Mouse (Mus musculus) ES-E14 (cell line): ENCODE measurements at regions not wholly inside any gene's neighbourhood (a gene's known extent, or its start where the extent isn't known, plus 50 kb on each side); places are given as distances from the start of the nearest gene placed in this dataset.

Experiments
- CHD2 ChIP-seq: IDR thresholded peaks from 2 replicates; pipeline ENCODE4 v1.6.1; 2014; ENCODE audit warnings: mild to moderate bottlenecking, low read depth, low read length, inconsistent platforms
- HCFC1 ChIP-seq: IDR thresholded peaks from 2 replicates; pipeline ENCODE4 v1.6.1; 2012; ENCODE audit warnings: low read length, inconsistent platforms, borderline replicate concordance; ENCODE audit not compliant: insufficient read depth
- MAFK ChIP-seq: IDR thresholded peaks from 2 replicates; pipeline ENCODE4 v1.6.1; 2014; ENCODE audit warnings: mild to moderate bottlenecking, low read depth, low read length, inconsistent platforms; ENCODE audit not compliant: insufficient read depth

DNA sequence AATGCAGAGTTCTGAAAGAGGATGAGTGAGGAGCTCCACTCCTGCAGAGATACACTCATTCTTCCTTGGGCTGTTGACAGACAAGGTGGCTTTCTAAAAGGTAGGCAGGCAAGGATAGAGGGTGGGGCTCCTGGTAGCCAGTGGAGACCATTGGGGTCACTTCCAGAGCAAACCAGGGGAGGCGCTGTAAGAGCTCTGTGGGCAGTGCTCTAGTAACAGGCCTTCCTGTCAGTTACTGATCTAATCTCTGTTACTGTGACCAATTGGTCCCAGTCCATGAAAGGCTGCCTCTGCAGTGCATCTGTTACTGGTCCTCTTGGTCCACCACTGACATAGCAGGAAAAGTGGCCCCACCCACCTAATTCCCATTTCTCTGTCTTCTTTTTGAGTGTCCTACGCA is 88.3 kb upstream of the Rbpj start:
- TF ChIP-seq MAFK = no peak
- TF ChIP-seq HCFC1 = no peak
- no peak for TF ChIP-seq CHD2
